Mouse (Mus musculus) telencephalon, adult 2 months (tissue): ENCODE measurements around the gene Cdk17.
A peak's percentile ranks its signal among the peaks of the same experiment; 100 is the strongest.

Experiments
- DNase-seq: peaks from one replicate; pipeline ENCODE4 v3.0.0-alpha.2; 2011; ENCODE audit warnings: low read depth, low spot score

Gene Cdk17

DNA sequence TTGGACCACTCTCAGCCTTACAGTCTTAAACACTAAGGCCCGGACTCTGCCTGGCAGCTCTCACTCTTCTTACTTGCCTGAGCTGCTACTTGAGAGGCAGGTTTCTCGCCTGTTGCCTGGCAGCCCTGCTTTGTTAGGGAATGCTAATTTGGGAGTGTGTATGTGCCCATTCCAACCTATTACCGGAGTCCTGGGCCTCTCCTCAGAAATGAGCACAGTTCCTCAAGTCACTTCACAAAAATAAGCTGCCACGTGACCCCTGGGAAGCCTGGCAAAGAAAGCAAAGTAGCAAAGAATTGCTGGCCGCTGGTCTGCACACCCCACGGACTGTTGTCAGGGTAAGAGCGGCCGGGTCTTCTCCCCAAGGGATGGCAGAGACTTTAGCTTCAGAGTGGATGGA is 102.8 kb downstream of the Cdk17 start:
- DNase-seq, result no peak

DNA sequence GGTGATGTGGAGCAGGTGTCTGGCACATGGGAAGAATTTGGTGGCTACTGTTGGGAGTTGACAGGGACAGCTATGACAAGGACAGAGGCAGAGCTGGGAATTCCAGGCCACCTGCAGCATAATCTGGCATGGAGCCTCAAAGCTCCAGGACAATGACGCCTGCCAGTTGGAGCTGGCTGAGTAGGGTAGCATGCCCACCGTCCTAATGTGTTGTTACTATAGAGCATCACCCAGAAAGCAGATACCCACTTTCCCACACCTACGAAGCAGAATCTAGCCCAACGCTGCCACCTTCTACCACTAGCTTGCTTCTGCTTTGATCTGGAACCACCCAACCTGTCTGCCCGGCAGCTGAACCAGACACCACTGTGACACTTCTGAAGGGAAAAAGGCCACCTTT is 103.3 kb downstream of the Cdk17 start:
- no peak for DNase-seq

DNA sequence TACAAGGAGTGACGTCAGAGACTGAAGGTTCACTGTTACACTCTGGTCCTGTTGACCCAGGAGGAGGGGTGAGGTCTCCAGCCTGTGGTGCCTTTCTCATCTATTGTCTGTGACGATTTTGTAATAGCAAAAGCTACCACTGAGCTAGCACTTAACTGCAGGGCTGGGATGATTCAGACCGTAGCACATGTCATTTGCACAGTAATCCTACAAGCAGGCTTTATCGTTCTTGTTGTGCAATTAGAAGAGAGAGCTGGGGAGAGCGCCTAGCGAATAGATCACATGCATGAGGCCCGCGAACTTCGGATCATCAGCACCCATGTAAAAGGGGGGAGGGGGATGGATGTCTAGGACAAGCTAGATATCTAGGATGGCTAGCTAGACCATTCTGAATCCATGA is 105.2 kb downstream of the Cdk17 start:
- no peak for DNase-seq

DNA sequence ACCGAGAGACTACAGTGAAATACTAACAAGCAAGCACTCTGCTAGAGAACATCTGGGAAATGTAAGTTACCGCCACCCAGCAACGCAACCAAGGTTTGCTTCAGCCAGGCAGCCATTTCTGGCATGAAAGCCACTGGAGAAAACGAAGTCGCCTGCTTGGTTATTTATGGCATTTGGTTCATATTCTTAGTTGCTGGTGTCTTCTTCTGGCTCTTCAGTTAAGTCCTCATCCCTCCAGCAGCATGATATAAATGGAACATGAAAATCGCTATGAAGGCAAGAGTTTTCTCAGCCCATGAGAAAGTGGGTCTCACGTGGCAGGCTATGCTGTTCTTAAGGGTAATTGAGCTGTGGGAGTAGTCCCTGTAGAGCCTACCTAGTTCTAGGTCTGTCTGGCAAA is 105.8 kb downstream of the Cdk17 start:
- peak; percentile 86 for DNase-seq

DNA sequence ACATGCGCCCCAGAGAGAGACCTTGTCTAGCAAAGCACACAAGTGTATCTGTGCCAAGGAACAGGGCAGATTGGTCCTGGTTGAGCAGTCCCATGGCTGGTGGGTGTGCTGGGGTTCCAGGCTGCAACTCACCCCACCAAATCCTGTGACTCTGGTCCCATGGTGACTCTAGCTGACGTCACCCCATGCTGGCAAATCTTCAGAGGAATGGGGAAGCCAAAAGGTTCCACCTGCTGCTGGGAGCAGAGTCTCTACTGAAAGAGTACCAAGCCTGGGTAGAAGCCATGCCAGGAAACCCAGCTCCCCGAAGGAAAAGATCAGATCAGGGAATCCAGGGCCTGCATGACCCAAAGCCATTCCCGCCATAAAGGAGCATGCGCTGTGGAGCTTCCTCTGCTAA is 106.8 kb downstream of the Cdk17 start:
- no peak for DNase-seq

DNA sequence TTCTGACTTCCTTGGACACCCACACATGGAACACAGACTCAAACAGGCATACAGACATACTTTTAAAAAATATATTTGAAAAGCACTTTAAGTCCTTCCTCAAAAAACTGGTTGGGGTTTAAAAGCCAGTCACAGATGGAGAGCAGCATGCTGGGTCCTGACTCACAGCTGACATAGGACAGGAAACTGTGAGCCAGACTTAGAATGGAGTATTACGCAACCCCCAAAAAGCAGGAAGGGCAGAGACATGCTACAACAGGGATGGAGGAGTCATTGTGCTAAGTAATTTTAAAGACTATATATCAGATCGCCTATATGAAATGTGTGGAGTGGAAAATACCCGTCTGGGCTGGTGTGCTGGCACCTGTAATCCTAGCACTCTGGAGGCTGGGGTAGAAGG is 107.7 kb downstream of the Cdk17 start:
- no peak for DNase-seq

DNA sequence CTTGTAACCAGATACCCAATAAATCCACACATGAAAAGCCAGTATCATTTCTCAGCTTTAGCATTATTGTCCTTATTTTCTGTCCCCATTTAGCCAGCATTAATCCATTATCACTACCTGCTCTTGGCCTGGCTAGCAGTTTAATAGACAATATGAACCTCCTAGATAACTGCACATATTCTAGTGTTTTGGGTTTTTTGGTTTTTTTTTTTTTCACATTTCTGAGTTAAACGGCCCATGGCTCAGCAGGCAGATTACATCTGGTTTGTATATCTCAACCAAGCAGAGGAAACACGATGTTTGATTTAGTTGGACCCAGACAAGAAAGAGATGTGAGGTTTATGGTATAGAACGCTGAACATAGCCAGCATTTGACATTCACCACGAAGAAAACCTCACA is 109.1 kb downstream of the Cdk17 start:
- no peak for DNase-seq

DNA sequence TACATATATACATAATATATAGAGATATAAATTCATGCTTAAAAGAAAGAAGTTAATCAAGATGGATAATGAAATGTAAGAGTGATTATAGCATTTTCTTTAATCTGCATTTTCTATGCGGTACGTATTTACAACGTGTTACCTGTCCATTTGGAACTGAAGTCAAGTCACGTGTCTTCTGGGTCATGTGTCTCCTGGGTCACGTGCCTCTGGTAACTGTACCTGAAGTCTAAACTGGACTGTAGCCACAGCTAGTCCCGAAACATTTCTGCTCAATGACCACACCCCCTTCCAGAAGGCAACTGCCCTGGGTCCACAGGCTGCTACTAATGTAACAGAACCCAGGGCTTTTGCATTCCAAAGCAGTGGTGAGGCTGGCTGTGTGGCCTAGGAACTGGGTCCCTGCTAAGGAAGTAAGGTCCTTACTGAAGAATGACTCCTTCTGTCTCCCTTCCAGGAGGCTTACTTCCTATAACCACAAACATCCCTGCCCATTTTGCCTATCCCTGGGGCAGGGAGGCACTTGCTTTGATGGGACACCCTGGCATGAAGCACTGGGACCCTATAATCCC is 110.3 kb downstream of the Cdk17 start:
- DNase-seq, result no peak

DNA sequence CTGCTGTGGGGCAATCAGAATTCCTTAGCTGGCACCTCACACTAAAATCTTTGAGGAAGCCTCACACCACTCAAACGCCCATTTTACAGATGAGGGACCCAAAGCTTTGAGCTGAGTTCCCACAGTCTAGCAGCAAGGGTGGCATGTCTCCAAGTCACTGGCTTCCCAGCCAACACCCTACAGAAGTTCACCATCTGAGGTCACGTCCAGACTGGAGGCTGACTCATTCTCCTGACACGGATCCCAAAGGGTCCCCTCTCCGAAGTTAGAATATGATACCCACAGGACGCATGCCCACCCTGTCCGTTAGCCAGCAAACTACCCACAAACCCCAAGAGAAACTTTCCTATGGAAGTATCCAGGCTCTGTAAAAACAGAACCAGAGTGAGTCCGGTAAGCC is 111.2 kb downstream of the Cdk17 start:
- DNase-seq, result no peak

DNA sequence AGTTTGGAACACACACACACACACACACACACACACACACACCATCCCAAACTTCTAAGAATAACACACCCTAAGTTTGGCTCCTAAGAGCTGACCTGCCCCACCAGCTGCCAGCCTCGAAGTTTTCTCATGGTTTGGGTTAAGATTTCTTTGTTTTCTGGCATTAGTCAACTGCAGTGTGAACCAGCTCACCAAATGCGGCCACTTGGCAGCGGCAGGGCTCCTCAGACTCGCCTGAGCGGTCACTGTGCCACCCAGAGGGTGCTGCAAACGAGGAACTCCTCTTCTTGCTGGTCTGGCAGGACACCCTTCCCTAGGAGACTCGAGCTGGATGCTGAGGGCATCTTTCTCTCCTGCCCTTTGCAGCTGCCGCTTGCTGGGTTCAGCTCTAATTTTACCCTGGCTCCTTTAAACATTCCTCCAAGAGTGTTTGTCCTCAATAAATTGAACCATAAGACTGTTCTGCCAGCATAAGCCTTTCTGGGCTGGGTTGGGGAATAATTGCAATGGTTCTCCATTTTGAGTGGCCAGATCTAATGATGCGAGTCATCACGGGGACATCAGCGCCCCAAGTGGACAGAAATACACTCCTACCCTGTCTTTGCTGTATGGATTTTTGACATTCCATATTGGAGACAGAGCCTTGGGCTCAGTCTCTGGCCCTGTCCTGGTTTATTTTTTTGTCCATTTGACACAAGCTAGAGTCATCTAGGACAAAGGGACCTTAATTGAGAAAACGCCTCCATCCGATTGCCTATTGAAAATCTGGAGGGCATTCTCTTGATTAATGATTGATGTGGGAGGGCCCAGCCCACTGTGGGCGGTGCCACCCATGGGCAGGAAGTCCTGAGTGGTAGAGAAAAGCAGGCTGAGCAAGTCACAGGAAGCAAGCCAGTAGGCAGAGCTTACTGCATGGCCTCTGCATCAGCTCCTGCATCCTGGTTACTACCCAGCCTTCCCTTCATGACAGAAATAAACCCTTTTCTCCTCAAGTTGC is 112.6 kb downstream of the Cdk17 start:
- DNase-seq, result no peak

DNA sequence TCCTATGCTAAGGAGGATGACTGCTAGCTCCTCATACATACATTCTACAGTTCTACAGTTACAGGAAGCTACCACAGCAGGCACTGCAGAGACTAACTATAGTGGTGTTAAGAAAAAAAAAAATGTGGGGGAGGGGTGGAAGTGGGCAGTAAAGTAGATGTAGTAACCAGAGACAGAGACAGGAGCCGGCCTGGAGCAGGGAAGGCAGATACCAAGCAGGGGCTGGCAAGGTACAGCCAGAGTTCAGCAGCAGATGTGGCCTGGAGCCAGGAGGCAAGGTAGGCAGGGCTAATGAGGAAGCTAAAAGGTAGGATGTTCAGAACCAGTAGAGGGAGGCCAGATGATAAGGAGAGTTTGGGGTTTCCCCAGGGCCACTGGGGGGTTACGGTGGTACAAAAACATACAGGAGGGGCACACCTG is 113.6 kb downstream of the Cdk17 start:
- no peak for DNase-seq

DNA sequence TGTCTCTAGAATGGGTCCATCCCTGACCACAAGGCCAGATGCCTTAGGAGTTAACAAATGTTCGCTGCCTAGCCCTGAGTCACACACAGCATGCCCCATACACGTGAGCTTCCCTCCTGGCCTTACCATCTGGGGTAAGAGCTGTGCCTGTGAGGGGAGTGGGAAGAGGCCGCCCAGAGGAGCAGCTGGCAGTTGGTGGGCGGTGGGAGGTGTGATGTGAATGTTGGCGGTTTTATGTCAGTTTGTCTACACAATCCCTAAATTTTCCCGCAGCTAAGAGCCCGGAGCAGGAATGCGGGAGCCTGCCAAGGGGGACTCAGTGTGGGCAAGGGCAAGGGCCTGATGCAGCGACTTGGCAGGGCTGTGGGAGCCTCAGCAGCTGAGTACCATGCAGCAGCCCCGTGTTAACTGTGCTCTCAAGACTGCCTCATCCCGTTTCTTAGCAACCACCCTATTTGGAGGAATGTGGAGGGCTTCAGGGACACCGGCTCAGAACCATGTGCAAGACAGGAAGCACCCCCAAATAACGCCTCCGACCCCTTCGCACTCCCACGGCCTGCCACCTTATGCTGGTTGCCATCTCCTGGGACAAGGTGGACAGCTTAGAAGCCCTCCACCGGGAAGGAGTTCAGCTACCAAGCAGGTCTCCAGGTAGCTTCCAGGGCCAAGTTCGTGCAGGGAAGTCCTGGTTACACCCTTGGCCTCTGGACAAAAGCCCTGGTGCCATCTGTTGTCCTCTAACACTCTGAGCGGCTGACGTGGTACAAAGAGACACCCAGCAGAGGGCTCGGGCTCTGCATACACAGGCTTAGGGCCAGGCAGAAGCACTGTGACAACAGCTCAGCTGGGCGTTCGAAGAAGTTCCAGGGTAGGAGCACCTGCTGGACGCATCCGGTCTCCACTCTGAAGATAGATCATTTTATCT is 114.8 kb downstream of the Cdk17 start:
- peak; percentile 97 for DNase-seq

DNA sequence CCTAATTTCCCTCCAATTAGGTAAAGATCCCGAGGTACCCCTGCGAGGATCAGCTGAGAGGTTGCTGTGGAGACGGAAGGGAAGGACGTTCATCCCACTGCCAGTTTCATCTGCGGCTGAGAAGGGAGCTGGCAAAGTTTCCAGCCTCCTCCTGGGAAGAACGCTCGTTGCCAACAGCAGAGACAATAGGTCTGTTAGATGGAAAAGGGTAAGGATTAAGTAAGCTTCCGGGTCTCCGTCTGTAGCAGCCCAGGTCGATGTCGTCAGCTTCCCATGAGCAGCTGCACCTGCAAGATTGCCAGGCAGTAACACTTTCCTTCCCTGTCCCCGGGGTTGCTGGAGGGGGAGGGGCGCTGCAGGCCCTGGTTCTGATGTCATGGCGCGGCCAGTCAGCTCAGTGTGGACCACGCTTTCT is 115.7 kb downstream of the Cdk17 start:
- peak; percentile 85 for DNase-seq

DNA sequence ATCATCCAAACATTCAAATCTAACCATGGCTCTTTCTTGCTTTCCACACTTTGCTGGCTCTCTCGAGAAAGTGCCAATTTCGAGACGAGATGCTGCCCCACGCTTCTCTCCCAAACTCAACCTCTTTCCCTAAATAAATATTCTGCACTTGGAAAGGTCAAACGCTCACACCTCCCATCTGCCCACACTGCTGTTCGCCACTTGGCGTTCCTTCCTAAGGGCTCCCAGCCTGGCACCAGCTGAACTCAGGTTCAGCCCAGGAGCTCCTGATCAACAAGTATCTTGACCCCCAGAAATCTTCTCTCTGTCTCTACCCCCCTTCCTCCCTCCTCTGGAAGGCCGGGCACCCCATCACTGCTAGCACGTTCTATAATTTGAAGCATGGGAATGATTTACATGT is 116.2 kb downstream of the Cdk17 start:
- DNase-seq, result no peak

DNA sequence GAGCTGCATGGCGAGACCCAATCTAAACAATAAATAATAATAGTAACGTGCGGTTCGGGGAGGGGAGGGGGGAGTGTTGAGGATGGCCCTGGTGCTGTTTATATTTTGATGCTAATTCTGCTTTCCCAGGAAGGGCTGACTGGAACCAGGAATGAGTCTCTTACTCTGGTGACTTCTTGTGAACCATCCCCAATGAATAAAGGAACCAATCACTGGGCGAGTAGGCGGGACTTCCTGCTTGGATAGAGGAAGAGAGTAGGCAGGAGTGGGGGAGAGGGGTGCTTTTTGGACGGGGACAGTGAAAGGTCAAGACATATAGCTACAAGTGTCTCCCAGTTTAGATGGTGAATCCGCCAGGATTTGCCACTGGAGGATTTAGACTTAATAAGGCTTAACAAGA is 117.7 kb downstream of the Cdk17 start:
- no peak for DNase-seq

DNA sequence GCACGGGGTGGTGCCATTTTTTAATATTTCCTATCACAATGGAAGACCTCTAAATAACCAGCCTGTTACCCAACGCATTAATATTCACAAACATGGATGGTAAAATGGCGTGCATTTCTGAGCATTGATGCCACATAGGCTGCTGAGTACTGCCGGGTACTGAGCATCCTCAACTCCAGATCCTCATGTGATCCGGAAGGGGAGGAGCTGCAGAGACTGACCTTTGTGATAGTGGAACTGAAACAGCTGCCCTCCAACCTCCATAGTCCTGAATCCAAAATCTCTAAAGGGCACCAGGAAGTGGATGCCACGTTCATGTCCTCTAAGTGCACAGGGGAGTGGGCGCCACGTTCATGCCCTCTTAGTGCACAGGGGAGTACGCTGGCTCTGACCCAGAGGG is 118.4 kb downstream of the Cdk17 start:
- DNase-seq, result no peak

DNA sequence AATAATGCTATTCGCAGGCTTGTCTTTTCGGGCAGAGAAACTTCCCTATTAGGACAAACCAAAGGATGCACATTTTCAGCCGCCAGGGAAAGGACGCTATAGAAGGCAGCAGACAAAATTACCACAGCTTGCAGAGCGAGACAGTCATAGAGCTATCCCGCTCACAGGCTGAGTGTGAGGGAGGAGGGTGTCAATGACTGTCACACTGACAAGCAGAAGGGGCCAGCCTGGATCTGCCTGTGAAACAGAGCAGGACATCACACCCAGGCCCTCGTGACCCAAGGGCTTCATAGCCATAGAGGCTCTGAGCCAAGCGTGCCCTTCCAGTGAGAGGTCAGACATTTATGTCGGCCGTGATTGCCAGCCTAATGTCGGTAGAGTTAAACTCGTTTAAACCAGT is 119.9 kb downstream of the Cdk17 start:
- DNase-seq, result peak; percentile 84

DNA sequence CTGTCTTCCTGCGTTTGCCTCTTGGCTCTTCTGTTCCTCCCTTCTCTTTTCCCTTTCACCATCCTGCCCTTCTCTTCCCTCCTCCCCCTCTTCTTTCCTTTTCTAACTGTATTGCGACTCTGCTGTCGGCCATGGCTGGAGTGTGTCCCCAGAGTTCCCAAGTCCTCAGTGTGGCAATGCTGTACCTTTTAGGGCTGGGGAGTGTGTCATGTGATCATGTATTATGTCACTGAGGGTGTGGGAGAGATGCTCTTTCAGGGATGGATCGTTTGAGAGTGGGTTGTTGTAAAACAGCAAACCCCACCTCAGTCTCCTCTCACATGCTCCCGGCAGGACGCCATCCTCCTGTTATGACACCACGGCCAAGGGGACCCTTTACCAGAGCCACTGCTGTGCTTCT is 120.4 kb downstream of the Cdk17 start:
- no peak for DNase-seq

DNA sequence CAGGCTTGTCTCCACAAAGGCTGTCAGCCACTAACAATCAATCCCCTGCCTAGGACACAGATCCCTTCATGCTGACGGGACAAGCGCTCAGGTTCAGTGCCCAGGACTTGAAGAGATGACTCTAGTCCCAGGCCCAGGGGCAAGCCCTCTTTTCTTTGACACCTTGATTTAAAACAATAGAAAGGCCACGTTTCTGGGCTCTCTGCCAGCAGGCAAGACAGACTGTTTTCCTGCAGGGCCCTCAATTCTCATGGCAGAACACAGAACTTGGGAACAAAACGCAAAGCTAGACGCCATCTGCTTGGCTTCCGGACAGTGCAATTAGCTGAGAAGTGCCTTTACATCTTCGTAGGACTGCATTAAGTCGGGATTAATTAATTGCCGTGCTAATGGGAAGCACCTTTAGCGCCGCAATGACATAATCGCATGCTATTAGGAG is 121.9 kb downstream of the Cdk17 start:
- DNase-seq, result no peak

DNA sequence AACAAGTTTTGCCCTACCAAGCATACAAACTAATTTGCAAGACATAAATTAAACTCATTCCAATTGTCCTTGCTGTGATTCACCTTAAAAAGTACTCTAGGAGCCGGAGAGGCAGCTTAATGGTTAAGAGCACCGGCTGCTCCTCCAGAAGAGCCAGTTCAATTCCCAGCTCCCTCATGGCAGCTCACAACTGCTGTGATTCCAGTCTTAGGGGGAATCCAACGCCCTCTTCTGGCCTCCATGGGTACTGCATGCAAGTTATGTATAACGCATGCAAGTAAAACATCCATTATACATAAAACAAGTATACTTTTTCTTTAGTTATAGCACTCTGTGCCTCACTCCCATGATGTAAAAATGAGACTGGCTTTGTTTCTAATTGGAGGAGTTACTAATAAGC is 122.6 kb downstream of the Cdk17 start:
- DNase-seq, result no peak

DNA sequence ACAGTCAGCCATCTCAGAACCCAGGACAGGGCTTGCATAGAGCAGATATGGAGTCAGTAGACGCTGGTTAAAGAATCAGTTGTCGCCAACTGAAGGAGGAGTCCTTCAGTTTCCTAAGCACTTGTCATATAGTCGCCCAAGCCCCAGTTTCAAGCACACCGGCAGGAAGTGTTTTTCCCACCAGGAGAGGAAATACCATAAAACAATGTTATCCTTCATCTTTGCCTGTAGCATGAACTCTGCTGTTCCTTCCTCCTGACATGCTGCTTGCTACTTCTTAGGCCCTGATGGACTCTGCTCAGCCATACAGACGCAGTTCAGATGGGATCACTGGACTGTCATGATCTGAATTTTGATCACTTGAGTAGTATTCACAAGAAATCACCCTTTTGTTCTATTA is 124.8 kb downstream of the Cdk17 start:
- no peak for DNase-seq

DNA sequence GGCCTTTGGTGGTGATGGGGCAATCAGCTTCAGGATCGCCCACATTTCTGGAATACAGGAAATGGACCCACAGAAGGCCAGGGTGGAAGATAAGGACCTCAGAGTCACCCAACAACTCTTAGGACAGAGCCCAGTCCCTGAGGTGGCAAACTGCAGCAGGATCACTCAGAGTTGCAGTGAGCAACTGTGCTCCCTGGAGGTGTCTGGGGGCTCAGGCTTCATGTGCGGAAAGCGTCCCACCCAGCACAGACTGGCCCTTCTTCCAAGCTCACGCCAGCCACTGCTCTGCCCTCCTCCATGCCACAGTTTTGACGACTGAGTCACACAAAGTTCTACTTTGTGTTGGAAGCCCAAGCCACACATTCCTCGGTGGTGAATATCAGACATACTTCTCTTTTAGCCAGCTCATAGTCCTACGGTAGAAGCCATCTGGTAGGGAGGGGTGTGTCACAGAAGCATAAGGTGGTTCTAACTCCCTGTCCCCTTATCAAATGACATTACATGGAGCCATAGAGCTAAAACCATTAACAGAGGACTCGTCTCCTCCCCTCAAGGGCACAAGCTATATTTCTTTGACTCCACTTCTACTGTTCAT is 127.0 kb downstream of the Cdk17 start:
- DNase-seq, result no peak
